Mouse (Mus musculus) spleen, postnatal 4 days (tissue): ENCODE data around the gene Olfr773.
"Not testable (repeated sequence)": the region's sequence is repeated elsewhere in the genome, so short reads cannot be mapped to it uniquely, and the experiment has no call there.

Experiments used
- DNase-seq, 2 experiments: peaks; one replicate each; pipeline ENCODE4 v3.0.0; 2022; ENCODE audit warnings: low spot score in 2 of 2

Olfr773 gene

DNA sequence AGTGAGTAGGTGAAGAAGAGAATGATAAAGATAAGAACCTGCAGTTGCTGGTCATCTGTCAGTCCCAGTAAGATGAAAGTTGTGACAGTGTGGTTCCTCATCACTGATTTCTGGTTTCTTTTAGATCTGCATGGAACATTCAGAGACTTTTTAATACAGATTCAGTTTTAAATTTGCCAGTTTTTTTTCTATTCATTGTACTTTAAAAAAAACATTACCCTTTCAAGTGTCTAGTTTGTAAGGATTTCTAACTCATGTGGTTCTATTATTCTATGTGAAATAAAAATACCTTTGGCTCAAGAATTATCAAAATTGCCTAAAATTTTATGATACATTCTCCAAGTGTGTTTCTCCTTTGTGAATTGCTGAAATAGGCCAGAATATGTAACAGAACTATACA, at the start of gene Olfr773:
Olfr773 (minus strand) TSS at position 101 of the 400 bp plus-strand sequence.
- not testable (repeated sequence) for DNase-seq

DNA sequence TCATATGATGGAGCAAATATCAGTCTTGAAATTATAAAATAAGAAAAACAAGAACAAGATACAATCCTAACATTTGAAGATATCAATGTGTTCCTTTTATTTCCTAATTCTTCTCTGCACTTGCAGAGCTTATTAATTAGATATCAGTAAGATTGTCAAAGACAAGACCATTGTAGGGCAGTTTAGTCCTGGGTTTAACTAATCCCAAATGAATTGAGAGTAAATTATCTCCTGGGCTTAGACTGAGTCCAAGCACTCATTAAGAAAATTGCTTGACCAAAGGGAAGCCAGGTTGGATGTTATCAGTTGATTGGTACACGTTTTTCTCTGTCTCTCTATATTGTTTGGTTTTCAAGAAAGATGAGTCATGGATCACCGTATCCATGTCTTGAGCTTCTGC, 48.7 kb upstream of the Olfr773 start, which contains the start of gene Olfr774:
Olfr774 (plus strand) TSS at position 301 of the 400 bp plus-strand sequence.
- no peak for DNase-seq

DNA sequence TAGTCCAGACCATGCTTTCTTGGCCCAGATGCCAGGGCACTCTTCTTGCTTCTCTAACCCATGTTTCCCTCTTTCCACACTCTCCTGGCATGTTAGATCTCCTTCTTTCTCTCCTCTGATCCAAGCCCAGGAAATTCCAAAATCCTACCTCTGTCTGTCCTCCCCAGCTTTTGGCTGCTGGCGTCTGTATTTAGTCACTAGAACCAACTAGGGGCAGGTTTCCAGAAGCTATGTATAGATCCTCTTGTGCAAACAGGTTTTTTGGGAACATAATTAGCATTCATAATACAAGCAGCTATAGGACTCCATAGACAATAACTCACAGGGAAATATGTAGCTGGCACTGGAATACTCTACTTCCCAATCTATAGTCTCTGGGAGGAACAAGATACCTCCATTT, 43.5 kb upstream of the Olfr773 start:
- no peak for DNase-seq

DNA sequence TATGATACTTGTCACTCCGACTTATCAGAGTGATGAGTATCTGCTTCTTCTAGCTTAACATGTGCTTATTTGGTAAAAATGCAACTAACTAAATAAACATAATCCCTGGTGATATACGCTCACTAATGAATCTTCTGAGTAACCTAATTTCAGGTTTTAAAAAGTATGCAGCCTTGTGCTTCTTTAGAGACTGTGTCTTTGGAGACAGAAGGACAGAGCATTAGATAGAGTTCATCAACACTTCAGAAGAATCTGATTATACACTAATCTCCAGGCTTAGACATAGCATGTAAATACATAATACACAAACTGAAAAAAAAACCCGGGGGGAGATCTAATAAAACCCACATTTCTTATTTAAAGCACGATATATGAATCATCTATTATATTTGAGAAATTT, 9.4 kb downstream of the Olfr773 start, which contains the start of gene Olfr772:
Olfr772 (minus strand) TSS at position 101 of the 400 bp plus-strand sequence.
- DNase-seq = not testable (repeated sequence)

DNA sequence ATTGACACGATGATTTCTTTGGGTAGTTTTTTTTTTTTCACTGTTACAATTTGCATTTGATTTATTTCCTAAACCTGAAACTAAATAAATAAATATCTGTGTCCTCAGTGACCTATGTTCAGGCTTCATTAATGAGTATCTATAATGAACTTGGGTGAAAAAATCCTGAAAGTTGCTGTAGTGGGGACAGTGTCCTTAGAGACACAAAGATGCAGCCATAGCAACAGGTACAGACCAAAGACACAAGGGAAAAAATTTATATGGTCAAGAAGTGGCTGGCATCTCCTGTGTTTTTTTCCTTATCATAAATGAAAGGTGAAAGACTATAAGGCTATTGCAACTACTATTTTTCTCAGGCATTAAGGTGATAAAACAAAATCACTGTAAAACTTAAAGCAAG, 22.6 kb downstream of the Olfr773 start, which contains the start of gene Olfr771:
Olfr771 (minus strand) TSS at position 101 of the 400 bp plus-strand sequence.
- DNase-seq = no peak

DNA sequence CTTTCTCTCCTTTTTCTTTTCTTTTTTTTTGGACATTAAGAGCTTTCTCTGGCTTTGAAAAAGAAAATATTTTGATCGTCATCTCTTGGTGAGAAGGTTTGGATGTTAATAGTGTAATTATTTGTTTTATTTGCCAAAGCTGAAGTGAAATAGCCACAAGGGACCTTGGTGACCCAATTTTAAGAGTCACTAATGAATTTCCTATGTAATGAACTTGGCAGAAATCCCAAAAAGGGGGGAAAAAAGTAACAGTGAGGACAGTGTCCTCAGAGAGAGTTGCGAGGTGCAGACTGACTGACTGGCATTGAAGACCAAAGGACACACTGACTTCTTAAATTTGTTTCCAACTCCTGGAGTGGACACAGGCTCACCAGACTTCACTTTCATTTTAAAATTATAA, 48.3 kb downstream of the Olfr773 start, which contains the start of gene Olfr770:
Olfr770 (minus strand) TSS at position 101 of the 400 bp plus-strand sequence.
- DNase-seq = no peak
